Mouse (Mus musculus): ENCODE data around the gene Htr3a. TPM values are rescaled to one million over a fixed set of nuclear protein-coding genes. Genes with fewer than 3 reads are reported as not detected.

Gene Htr3a
- polyA plus RNA-seq, 1 experiment, result 0.03 TPM

DNA sequence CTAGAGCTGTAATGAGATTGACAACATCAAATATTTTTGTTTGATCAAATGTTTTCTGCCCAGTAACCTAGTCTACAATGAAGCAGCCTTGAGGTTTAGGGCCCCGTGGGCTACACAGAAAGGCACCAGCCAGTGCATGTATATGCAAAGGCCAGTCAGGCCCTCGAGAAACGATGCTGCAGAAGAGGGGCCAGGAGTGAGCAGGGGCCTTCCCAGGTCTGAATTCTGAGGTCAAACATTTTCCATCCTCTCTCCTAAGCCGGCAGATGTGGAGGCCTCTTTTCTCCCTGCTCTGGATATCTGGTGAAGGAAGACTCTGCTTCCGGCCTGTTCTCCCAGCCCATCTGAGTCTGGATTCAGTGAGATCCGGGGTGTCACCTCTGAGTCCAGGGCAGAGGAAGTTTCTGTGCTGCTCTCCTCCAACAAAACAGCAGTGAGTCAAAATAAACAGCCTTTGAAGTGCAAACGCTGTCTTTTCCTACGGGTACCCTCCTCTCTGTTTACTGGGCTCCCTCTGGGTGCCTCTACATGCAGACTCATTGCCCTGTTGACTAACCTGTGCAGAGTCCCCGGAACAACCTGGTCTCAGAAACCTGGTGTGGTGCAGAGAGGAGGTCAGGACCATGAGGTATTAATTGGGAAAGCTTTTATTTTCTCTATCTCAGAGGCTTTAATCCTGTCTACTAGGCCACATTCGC, 50.9 kb downstream of the Htr3a start:
- no peaks in the 10 kb centered on the region for H3K36me3 ChIP-seq (ENCODE audit: control insufficient read depth)
- no peaks in the 10 kb centered on the region for H3K4me1 ChIP-seq (ENCODE audit: control insufficient read depth)
- no peaks in the 10 kb centered on the region for H3K27me3 ChIP-seq (ENCODE audit: control insufficient read depth)
- no peak for TF ChIP-seq TAL1 (IDR thresholded peaks at IDR 0.05; ENCODE audit: low read length)
- no peak for TF ChIP-seq GATA1 (IDR thresholded peaks at IDR 0.05; ENCODE audit: low read length)
- H3K4me3 ChIP-seq (replicated peaks), result no peak overlapping the region
- no peaks in the 10 kb centered on the region for H3K9me3 ChIP-seq (ENCODE audit: control insufficient read depth, low read length)

DNA sequence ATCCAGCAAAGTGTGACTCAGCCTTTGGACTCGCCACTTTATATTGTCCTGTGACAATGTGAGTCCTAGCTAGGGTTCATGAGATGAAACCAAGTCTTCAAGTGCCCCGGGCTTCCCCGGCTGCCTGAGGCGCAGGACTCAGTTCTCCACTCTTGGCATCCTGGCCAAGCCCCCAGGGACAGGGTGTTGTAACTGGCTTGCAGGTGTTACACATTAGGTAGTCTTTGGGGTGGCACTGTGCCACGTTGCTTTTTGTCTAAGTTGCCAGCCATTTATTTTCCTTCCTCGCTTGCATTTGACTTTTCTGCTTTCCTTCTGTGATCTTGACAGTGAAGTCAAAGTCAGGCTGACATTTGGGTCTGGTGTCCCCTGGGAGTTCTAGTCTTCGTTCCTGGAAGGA, 53.0 kb downstream of the Htr3a start:
- no peaks in the 10 kb centered on the region for H3K36me3 ChIP-seq (ENCODE audit: control insufficient read depth)
- H3K9me3 ChIP-seq (ENCODE audit: control insufficient read depth, low read length), result no peaks in the 10 kb centered on the region
- no peak overlapping the region for H3K4me3 ChIP-seq (replicated peaks)
- H3K27me3 ChIP-seq (ENCODE audit: control insufficient read depth), result no peaks in the 10 kb centered on the region
- TF ChIP-seq TAL1 (IDR thresholded peaks at IDR 0.05; ENCODE audit: low read length), result no peak
- no peak for TF ChIP-seq GATA1 (IDR thresholded peaks at IDR 0.05; ENCODE audit: low read length)
- no peaks in the 10 kb centered on the region for H3K4me1 ChIP-seq (ENCODE audit: control insufficient read depth)

DNA sequence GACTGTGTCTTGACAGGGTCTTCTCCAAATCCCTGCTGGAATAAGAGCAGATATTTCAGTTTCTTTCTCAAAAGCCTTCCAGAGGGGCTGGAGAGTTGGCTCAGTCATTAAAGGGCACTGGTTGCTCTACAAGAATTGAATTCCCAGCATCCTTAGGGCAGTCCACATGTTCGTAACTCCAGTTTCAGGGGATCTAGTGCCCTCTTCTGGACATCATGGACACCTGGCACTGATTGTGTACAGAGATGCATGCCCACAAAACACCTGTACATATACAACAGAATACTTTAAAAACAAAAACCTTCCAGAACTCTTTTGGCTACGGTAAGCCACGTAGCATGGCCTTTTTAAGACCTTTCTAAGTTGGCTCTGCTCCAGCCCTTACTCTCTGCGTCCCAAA, 54.7 kb downstream of the Htr3a start:
- Histone ChIP-seq H3K9me3 (ENCODE audit: control insufficient read depth, low read length) (no peaks in the 10 kb centered on the region), H3K4me1 (ENCODE audit: control insufficient read depth) (no peaks in the 10 kb centered on the region), H3K4me3 (replicated peaks) (no peak overlapping the region), H3K36me3 (ENCODE audit: control insufficient read depth) (no peaks in the 10 kb centered on the region), H3K27me3 (ENCODE audit: control insufficient read depth) (no peaks in the 10 kb centered on the region)
- no peak for TF ChIP-seq GATA1 (IDR thresholded peaks at IDR 0.05; ENCODE audit: low read length)
- TF ChIP-seq TAL1 (IDR thresholded peaks at IDR 0.05; ENCODE audit: low read length), result no peak

DNA sequence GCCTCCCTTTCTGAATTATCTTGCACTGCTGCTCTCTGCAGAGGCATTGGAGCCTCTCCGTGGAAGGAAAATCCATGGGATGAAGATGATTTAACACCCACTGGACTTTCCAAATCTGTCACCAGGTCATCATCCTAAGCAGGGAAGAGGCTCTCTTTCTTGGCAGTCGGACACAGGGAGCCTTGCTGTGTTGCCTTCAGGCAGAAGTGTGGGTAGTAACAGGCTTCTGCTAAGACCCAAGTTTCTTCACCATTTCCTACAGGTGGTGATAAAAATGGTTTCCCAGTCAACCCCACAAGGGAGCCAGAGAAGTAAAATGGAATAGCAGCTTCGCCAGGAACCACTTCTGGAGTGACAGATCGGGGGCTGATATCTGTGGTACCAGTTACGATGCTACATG, 61.4 kb downstream of the Htr3a start:
- H3K9me3 ChIP-seq (ENCODE audit: control insufficient read depth, low read length), result no peaks in the 10 kb centered on the region
- H3K36me3 ChIP-seq (ENCODE audit: control insufficient read depth), result no peaks in the 10 kb centered on the region
- H3K4me3 ChIP-seq (replicated peaks), result no peak overlapping the region
- no peak for TF ChIP-seq GATA1 (IDR thresholded peaks at IDR 0.05; ENCODE audit: low read length)
- no peak for TF ChIP-seq TAL1 (IDR thresholded peaks at IDR 0.05; ENCODE audit: low read length)
- no peaks in the 10 kb centered on the region for H3K4me1 ChIP-seq (ENCODE audit: control insufficient read depth)
- H3K27me3 ChIP-seq (ENCODE audit: control insufficient read depth), result no peaks in the 10 kb centered on the region

Other genes starting within 250 kb of the Htr3a start
- gene Zbtb16, start 74.9 kb downstream of the Htr3a start, polyA plus RNA-seq (2012), result 0.02 TPM in 2 replicates
- gene Htr3b, start 53.9 kb upstream of the Htr3a start, polyA plus RNA-seq (2012), result not detected in 2 replicates
- gene Usp28, start 74.3 kb upstream of the Htr3a start, polyA plus RNA-seq (2012), result 0.02 and 0.10 TPM in 2 replicates
- 0.33 and 0.57 TPM in 2 replicates for gene Zw10, start 144.5 kb upstream of the Htr3a start, polyA plus RNA-seq (2012)
- 0.03 TPM in 1 of 2 replicates, not detected in the other for gene Tmprss5, start 170.2 kb upstream of the Htr3a start, polyA plus RNA-seq (2012)

Data from erythroblast, embryonic 14.5 days (primary cell).